Mouse (Mus musculus) fat pad, adult 2 months (tissue): ENCODE data around the gene Tirap.

Source experiments
- DNase-seq: peaks from one replicate; pipeline ENCODE4 v3.0.0-alpha.2; 2011; ENCODE audit warnings: low read depth, low spot score; ENCODE audit errors: extremely low read depth

Gene Tirap

DNA sequence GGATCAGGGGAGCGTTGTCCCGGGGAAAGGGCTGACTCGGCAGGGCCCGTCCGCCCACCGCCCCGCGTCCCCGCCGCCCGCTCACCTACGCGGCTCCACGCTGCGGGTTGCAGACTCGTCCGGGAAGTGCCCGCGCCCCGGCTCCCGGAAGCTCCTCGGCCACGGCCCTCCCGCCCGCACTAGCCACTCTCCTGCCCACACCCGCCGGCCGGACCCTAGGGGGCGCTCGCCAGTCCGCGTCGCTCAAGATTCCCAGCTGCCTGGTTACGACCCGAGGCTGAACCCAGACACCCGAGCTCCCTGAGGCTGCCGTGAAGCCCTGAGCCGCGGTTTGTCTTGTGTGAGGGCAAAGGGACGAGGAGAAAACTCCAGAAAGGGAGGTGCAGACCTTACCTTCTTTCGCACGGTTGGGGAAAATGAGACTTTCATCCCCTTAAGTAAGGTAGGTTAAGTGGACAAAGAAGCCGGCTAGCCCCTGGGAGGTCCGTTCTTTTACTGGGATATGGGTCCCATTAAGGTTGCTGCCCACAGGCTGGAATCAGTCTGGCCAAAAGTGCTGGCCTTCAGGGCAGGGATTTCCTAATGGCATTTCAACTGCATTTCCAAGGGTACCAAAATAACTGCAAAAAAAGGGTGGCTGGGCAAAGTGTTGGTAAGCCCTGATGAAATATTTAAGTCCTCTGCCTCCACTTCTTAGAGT, at the start of gene Tirap, which contains the start of gene Srpr:
Tirap (minus strand) TSS at position 520 of the 700 bp plus-strand sequence.
Srpr (plus strand) TSS at position 404 of the 700 bp plus-strand sequence.
- DNase-seq, result no peak

DNA sequence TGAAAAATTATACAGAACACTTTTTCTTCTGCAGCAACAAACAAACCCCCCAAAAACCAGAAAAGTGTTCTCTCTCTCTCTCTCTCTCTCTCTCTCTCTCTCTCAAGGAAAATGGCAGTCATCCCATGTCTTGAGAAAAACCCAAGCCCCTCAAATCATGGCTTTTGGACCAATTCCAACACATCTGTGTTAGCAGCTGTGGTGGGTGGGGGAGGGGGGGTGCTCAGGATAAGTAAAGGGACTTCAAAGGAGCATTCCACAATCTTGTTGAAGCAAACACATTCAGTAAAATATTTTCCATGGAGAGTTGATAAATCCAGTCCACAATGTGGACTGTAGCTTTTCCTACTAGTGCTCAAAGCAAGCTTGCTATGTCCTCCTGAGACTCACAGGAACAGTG, 49.4 kb upstream of the Tirap start:
- no peak for DNase-seq

DNA sequence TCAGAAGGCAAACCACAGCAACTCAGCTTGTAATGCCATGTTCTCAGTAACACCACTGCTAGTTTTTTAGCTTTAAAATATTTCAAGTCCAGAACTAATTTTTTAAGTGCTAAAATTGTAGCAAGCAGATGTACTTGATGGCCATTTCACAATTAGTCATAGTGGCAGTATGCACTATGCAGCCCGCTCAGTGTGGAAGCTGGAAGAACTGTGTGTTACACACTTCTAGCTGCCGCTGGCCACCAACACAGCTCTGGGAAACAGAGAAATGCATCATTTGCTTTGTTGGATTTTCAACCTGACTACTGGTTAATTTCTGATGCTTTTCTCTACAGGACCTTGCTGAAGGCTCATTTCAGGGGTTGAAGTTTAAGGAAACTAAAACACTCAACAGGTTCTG, 47.3 kb upstream of the Tirap start:
- DNase-seq, result no peak

- DNase-seq, result no peak
Measured at GRCm38 (mm10) chr9:35239734-35240133, 39.6 kb upstream of the Tirap start.

GRCm38 (mm10) chr9:35238915-35239571, 39.0 kb upstream of the Tirap start:
- no peak for DNase-seq

DNA sequence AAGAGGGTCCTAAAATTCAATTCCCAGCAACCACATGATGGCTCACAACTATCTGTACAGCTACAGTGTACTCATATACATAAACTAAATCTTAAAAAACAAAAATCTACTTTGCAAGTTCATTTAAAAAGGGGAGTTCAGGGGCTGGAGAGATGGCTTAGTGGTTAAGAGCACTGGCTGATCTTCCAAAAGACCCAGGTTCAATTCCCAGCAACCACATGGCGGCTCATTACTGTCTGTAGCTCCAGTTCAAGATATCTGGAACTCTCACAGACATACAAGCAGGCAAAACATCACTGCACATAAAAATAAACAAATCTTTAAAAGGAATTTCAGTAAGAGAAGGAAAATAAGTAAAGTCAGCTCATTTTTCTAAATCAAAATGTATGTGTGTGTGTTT, 38.3 kb upstream of the Tirap start:
- no peak for DNase-seq

- no peak for DNase-seq
Measured at GRCm38 (mm10) chr9:35235996-35236395, 35.9 kb upstream of the Tirap start.

GRCm38 (mm10) chr9:35228671-35229070, 28.6 kb upstream of the Tirap start:
- no peak for DNase-seq

- DNase-seq, result no peak
Measured at GRCm38 (mm10) chr9:35223466-35223865, 23.4 kb upstream of the Tirap start.

- no peak for DNase-seq
Measured at GRCm38 (mm10) chr9:35217963-35218362, 17.9 kb upstream of the Tirap start.

- no peak for DNase-seq
Measured at GRCm38 (mm10) chr9:35211573-35212511, 11.8 kb upstream of the Tirap start.

DNA sequence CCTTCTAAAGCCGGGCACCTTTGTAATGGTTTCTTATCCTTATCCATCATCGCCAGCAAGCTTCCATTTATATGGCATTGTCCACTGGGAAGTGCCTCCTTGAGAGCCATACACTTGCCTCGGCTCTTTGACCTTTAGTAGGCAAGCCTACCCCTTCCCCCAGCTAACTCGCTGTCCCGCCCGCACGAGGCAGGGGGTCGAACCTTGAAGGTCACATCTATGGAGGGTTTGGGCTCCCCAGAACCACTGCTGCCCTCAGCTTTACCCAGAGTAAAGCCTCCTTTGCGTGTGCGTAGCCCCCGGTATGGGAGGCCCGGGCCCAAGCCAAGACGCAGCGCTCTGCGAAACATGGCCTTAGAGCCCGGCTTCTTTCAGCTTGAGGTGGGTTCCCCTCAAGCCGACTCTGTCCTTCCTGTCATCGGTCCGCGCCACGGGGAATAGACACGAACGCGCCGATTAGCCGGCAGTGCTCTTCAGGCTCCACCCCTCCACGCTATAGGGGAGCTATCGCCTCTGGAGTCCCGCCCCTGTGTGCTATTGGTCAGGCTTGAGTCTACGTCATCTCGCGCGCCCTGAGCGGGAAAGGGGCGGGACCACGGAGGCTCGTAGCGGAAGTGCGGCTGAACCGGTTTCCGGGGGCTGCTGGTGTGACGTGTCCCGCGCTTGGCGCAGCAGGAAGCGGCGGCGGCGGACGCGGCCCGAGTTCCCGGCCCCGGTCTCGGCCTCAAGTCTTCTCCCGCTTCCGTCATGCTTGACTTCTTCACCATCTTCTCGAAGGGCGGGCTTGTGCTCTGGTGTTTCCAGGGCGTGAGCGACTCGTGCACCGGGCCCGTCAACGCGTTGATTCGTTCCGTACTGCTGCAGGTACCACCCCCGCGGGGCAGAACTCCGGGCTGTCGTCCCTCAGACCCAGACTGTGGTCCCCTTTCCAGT, 10.7 kb upstream of the Tirap start, which contains the start of gene Foxred1:
Foxred1 (minus strand) TSS at position 514 of the 933 bp plus-strand sequence.
- DNase-seq, result peak; percentile 80

GRCm38 (mm10) chr9:35204421-35204820, 4.3 kb upstream of the Tirap start:
- no peak for DNase-seq

DNA sequence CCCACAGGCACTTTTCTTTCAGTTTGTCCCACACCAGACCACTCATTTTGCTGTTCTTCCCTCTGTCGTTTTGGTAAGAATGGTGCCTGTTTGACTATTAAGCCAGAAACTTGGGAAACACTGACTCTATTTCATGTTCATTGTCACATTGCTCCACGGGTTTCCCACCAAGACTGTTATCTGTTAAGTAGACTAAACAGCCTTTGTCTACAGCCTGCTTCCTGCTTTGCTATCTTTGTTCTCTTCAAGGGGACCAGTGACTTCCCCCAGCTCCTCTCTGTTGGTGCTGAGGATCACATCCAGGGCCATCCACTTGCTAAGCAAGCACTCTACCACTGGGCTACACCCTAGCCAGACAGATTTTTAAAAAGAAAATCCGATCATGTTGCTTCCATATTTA, 3.4 kb upstream of the Tirap start:
- DNase-seq, result no peak

DNA sequence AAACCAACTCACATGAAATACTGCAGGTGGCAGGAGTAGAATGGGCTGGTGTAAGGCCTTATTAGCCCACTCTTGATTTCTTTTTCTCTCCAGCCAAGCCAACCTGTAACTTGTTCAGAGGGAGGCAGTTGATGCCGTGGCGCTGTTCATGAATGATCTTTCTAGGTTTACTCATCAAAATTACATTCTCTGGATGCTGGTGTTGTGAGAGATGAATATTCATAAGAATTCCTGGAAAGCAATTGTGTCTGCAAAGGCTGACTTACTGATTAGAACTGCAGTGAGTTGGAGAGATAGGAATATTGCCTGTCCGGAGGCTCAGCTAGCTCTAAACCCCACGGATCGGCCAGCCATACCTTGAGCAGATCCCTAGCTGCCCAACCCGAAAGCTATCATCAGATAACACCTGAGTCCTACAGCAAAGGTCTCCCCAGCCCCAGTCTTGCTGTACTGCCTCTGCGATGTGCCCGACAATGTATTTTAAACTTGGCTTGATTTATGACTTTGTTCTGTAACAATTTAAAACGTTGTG, 504 bp upstream of the Tirap start:
- no peak for DNase-seq

- no peak for DNase-seq
Measured at GRCm38 (mm10) chr9:35198945-35199771, 933 bp downstream of the Tirap start.

DNA sequence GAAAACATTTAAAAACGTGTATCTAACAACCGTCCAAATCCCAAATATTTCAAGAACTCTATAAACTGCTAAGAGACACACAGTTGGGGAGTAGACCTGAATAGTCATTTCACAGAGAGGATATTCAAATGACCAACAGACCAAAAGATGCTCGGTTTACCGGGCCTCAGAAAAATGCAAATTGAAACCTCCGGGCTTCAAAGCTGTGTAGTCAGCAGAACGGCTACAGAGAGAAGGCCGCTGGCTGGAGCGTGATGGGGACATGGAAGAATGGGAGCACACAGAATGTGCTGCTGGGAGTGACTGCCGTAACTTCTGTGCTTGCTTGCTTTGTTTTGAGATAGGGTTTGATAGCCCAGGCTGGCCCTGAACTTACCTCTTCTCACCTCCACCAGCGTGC, 1.7 kb downstream of the Tirap start:
- no peak for DNase-seq

DNA sequence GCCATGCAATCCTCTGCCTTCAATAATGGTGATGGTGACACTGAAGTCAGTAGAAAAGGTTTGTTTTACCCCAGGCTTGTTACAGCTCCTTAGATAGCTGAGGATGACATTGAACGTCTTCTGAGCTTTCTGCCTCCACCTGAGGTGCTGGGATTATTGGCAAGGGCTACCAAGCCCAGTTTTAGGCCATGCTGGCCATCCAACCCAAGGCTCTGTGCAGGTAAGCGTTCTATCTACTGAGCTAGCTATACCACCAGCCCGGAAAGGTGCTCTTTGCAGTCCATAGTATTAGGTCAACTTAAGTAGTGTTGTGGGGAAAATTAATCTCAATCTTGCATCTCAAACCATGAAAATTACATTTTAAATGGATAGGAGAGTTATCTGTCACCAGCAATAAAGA, 2.5 kb downstream of the Tirap start:
- DNase-seq, result no peak

DNA sequence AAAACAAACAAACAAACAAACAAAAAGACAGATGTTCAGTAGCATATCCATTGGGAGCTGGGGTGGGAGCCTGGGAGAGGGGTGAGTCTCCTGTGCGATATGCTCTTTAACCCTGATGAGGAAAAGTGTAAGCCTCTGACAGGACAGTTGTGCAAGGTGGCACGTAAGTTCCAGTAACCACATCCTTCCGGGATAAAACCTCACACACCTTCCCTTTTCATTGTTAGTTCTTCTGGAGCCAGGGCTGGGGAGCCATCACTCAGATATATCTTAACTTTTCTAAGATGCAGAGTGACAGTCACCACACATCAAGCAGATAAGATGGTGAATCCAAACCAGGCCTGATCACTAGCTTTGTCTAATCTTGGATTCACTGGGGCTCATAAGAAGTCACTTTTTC, 6.0 kb downstream of the Tirap start:
- DNase-seq, result no peak
